Mouse (Mus musculus): ENCODE results near the gene Dab2.

GRCm38 (mm10) chr15:6296071-6296470, 3.5 kb upstream of the Dab2 start:
- no peak for TF ChIP-seq CTCF (IDR thresholded peaks at IDR 0.05; ENCODE audit: borderline replicate concordance, extremely low read depth, insufficient read depth, insufficient read length)
- no peak for TF ChIP-seq POLR2A (IDR thresholded peaks at IDR 0.05; ENCODE audit: borderline replicate concordance, extremely low read depth, insufficient read depth, insufficient read length, poor library complexity, severe bottlenecking)

Measured in brain, embryonic 14.5 days (tissue).